Mouse (Mus musculus) kidney, adult 2 months (tissue): Measurements from ENCODE around the gene Cbfa2t3.

Experiments
- CTCF ChIP-seq: fragments of 200-500 bp; conservative IDR thresholded peaks from 2 replicates; pipeline ENCODE4 v1.5.1; 2011; ENCODE audit warnings: low read depth, mild to moderate bottlenecking, control low read depth, low read length, moderate library complexity, mixed read lengths; ENCODE audit not compliant: insufficient read depth, insufficient read length
- POLR2A ChIP-seq: fragments of 200-500 bp; IDR thresholded peaks from one replicate; pipeline ENCODE4 v1.6.1; 2011; ENCODE audit warnings: low read depth, low read length, control low read depth

DNA sequence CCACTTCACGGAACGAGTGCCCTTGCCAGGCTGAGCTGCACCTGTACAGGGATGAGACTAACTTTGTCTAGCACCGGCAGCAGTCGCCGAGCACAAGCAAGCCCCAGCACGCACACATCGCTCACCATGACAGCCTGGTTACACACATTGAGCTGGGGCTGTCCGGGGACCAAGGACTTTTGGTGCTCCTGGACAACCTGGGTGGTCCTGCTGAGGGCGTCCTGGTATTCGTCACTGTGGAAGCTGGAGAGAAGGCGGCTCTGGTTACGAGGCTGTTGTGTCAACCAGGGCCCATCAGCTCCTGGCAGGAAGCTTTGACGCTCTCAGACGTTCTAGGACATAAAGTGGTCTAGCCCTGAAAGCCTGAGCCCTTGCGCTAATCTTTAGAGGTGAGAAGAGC lies 118.0 kb downstream of the Cbfa2t3 start:
- TF ChIP-seq POLR2A: no peak
- no peak for TF ChIP-seq CTCF
